Mouse (Mus musculus) erythroblast, adult 5-6 weeks (primary cell): ENCODE data around the gene Shroom4. TPM values are rescaled to one million over a fixed set of nuclear protein-coding genes. Genes with fewer than 3 reads are reported as not detected.

Experiments used
- total RNA-seq, 2 experiments: library from RNA; stranded (forward) in 1 of 2; stranded (reverse) in 1 of 2; fragments of 150-400 nt in 1 of 2; fragments of 200-764, 138-1000 nt in 1 of 2; gene quantifications; 2 replicates each; pipeline versions ENCODE4 v1.2.3 to v1.2.4; 2015 to 2017; ENCODE audit warnings: low replicate concordance in 2 of 2

The Shroom4 gene
- total RNA-seq, 2 experiments from 2014 or later, result not detected

Other genes starting within 250 kb of the Shroom4 start
- not detected in 2 replicates for gene Nudt10, start 226.8 kb upstream of the Shroom4 start, total RNA-seq (2015; ENCODE audit: low replicate concordance)
- gene Nudt10, start 226.8 kb upstream of the Shroom4 start, total RNA-seq (2017; ENCODE audit: low replicate concordance), result not detected in 2 replicates
- not detected in 2 replicates for gene Bmp15, start 79.1 kb upstream of the Shroom4 start, total RNA-seq (2015; ENCODE audit: low replicate concordance)
- 1.2 TPM in 1 of 2 replicates, not detected in the other for gene Bmp15, start 79.1 kb upstream of the Shroom4 start, total RNA-seq (2017; ENCODE audit: low replicate concordance)